Mouse (Mus musculus): ENCODE measurements around the gene Olfr90. TPM values are rescaled to one million over a fixed set of nuclear protein-coding genes. Genes with fewer than 3 reads are reported as not detected.

The Olfr90 gene
- polyA plus RNA-seq, 1 experiment from 2014 or later: 0.05 TPM

DNA sequence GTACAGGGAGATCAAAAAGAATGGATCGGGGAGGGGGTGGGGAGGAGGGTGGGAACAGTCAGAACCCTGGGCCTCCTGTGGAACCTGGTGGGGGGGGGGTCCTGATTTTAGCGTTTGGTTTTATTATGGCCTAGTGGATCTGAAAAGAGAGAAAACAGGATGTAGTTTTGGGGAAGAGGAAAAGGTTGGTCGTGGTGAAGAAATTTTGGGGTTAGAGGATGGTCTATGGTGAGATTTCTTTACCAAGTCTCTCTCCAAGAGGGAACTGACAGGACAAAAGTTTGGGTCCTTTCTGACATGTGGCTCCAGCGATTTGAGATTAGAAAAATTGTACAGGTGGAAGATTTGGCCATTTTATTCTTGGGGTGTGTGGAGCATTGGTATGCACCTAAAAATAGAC, 36.6 kb downstream of the Olfr90 start:
- ATAC-seq (replicated peaks; ENCODE audit: low FRiP score): no peak
- Histone ChIP-seq H3K4me1 (peaks cover 30% of the 10 kb centered on the region), H3K4me2 (0 out of 2 replicates have a peak overlapping the region, but pooled peaks have one; percentile 96), H3K27ac (no peak overlapping the region), H3K27me3 (peaks cover 5% of the 10 kb centered on the region), H3K9ac (no peak overlapping the region), H3K9me3 (replicated peaks) (no peaks in the 10 kb centered on the region), H3K36me3 (peaks cover 31% of the 10 kb centered on the region), H3K4me3 (replicated peaks) (no peak overlapping the region)
- 49% methylated on average over 4 of the region's 4 CpGs for WGBS

DNA sequence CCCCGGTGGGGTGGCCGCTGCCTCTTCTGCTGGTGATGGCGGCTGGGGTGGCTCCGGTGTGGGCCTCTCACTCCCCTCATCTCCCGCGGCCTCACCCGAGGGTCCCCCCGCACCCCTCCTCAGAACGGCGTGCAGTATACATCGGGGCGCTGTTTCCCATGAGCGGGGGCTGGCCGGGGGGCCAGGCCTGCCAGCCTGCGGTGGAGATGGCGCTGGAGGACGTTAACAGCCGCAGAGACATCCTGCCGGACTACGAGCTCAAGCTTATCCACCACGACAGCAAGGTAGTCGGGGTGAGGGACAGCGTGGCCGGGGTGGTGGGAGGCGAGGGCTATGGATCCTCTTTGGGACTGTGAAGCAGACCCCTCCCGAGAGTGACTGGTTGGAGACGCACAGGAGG, 37.4 kb downstream of the Olfr90 start:
- Histone ChIP-seq H3K9ac (peak overlapping the region; percentile 67), H3K4me2 (peak overlapping the region; percentile 96), H3K36me3 (peaks cover 22% of the 10 kb centered on the region), H3K27me3 (peaks cover 5% of the 10 kb centered on the region), H3K9me3 (replicated peaks) (no peaks in the 10 kb centered on the region), H3K4me3 (replicated peaks) (peak overlapping the region; percentile 61), H3K27ac (no peak overlapping the region), H3K4me1 (peaks cover 33% of the 10 kb centered on the region)
- WGBS: 8% methylated on average over 27 of the region's 27 CpGs
- peak; percentile 3; the same call in 1 of the 2 replicates for ATAC-seq (replicated peaks; ENCODE audit: low FRiP score)

DNA sequence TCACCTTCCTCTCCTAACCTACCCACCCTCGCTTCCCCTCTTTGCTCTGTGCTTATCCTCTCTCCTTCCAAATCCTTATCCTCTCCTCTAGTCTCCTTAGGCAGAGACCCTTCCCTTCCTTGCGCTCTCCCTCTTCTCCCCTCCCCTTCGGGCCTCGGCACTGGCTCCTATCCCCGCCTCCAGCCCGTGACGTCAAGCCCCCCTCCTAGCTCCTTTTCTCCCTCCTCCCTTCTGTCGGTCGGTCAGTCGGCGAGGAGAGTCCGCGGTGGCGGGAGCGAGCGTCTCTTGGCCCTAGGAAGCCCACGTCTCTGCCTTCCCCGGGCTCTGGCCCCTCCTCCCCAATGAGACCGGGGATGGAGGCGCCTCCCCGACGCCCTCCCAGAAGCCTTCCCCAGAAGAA, 37.9 kb downstream of the Olfr90 start:
- H3K27me3 ChIP-seq: peaks cover 5% of the 10 kb centered on the region
- H3K9me3 ChIP-seq (replicated peaks): no peaks in the 10 kb centered on the region
- peak overlapping the region; percentile 96 for H3K4me2 ChIP-seq
- under 1% methylated on average over 20 of the region's 22 CpGs for WGBS
- peak overlapping the region; percentile 67 for H3K9ac ChIP-seq
- peaks cover 17% of the 10 kb centered on the region for H3K36me3 ChIP-seq
- peak overlapping the region; percentile 60 for H3K27ac ChIP-seq
- H3K4me3 ChIP-seq (replicated peaks): peak overlapping the region; percentile 61
- H3K4me1 ChIP-seq: peaks cover 35% of the 10 kb centered on the region
- peak; percentile 34 for ATAC-seq (replicated peaks; ENCODE audit: low FRiP score)

DNA sequence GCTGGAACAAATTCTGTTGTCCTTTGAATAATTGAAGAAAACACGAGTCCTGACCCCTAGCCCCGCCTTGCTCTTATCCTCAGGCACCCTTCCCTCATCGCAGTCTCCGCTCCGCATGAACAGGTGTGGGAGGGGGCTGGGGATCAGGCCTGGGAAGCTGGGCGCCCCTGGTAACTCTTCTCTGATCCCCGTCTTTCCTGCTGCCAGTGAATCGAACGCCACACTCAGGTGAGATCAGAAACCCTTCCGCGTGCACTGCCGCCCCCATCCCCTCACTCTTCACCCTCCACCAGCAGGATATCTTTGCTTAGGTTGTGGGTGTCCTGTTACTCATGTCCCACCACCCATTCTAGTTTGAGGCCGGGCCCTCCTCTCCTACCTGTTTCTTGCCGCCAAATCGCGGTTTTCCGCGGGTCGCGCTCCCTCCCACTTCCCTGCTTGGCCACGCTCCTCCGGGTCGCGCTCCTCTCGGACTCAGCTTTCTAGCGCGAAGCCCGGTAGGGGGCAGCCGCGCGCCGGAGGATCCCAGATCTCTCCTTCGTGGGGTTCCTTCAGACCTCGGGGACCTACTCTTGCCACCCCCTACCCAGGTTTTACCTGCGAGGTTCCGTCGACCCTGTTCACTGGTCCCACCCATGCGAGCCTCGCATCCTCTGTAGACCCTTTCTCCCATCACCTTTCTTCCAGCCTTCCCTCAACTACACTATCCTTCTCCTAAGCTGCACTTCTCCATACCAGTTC, 38.6 kb downstream of the Olfr90 start:
- Histone ChIP-seq H3K27ac (peak overlapping the region; percentile 60), H3K9me3 (replicated peaks) (no peaks in the 10 kb centered on the region), H3K4me3 (replicated peaks) (peak overlapping the region; percentile 61), H3K36me3 (peaks cover 11% of the 10 kb centered on the region), H3K9ac (peak overlapping the region; percentile 67; the same call in 1 of the 2 replicates), H3K4me2 (peak overlapping the region; percentile 96), H3K27me3 (peaks cover 5% of the 10 kb centered on the region), H3K4me1 (peaks cover 40% of the 10 kb centered on the region)
- ATAC-seq (replicated peaks; ENCODE audit: low FRiP score): peak; percentile 13
- 3% methylated on average over 39 of the region's 39 CpGs for WGBS

DNA sequence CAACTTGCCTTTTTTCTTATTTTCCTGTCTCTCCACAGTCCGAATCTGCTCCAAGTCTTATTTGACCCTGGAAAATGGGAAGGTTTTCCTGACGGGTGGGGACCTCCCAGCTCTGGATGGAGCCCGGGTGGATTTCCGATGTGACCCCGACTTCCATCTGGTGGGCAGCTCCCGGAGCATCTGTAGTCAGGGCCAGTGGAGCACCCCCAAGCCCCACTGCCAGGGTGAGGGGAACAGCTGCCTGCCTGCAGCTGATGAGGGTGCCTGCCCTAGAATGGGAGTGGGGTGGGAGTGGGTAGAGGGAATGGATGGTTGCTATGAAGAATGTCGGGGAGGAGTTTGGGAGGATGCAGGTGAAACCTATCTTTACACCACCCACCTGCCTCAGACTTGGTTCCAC, 39.9 kb downstream of the Olfr90 start:
- no peak overlapping the region for H3K9ac ChIP-seq
- no peaks in the 10 kb centered on the region for H3K9me3 ChIP-seq (replicated peaks)
- H3K4me1 ChIP-seq: peaks cover 40% of the 10 kb centered on the region
- WGBS: 68% methylated on average over 7 of the region's 7 CpGs
- no peak for ATAC-seq (replicated peaks; ENCODE audit: low FRiP score)
- H3K4me3 ChIP-seq (replicated peaks): no peak overlapping the region
- peaks cover 5% of the 10 kb centered on the region for H3K27me3 ChIP-seq
- H3K36me3 ChIP-seq: no peaks in the 10 kb centered on the region
- no peak overlapping the region for H3K4me2 ChIP-seq
- H3K27ac ChIP-seq: no peak overlapping the region

DNA sequence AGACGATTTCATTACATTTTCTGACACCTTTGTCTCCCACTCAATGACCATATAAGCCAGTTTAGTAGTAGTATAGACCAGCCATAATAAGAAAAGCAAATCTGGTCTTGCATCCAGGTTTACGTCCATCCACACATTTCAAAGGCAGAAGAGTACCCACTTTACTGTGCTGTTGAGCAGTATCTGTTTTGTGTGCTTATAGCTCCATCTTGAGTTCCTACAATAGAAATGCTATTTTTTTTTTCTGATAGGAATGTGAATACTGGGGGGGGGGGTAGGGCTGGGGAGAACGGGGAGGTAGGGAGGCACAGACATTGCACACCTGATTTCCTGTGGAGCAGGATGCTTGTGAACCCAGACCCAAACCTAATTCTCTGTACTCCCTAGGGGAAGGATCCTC, 40.3 kb downstream of the Olfr90 start:
- no peak overlapping the region for H3K27ac ChIP-seq
- no peak for ATAC-seq (replicated peaks; ENCODE audit: low FRiP score)
- H3K4me1 ChIP-seq: peaks cover 40% of the 10 kb centered on the region
- WGBS: 40% methylated on average over 3 of the region's 3 CpGs
- no peak overlapping the region for H3K4me3 ChIP-seq (replicated peaks)
- no peaks in the 10 kb centered on the region for H3K9me3 ChIP-seq (replicated peaks)
- H3K36me3 ChIP-seq: no peaks in the 10 kb centered on the region
- H3K4me2 ChIP-seq: no peak overlapping the region
- H3K9ac ChIP-seq: no peak overlapping the region
- peaks cover 5% of the 10 kb centered on the region for H3K27me3 ChIP-seq

DNA sequence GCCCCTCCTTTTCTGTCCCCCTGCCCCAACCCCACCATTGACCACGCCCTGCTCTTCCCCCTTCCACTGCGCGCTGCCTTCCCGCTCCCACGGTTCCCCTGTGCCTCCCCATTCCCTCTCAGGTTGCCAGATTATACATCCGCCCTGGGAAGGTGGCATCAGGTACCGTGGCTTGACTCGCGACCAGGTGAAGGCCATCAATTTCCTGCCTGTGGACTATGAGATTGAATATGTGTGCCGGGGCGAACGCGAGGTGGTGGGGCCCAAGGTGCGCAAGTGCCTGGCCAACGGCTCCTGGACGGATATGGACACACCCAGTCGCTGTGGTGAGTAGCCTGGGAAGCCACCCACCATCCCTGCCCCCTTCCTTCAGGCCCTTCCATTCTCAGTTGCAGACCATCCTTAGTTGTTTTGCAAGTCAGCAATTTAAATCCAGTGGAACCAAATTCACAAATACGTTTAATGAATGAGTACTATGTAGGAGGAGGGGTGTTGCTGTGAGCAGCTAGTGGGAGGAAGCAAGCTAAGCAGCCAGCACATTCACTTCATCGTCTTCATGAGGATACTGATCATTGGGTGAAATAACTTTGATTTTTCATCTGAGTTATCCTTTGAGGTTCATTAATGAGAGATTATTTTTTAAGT, 40.8 kb downstream of the Olfr90 start:
- no peak overlapping the region for H3K27ac ChIP-seq
- H3K36me3 ChIP-seq: no peaks in the 10 kb centered on the region
- WGBS: 16% methylated on average over 19 of the region's 19 CpGs
- no peaks in the 10 kb centered on the region for H3K9me3 ChIP-seq (replicated peaks)
- peak overlapping the region; percentile 86 for H3K4me3 ChIP-seq (replicated peaks)
- H3K4me2 ChIP-seq: peak overlapping the region; percentile 97
- ATAC-seq (replicated peaks; ENCODE audit: low FRiP score): no peak
- H3K4me1 ChIP-seq: peaks cover 40% of the 10 kb centered on the region
- H3K27me3 ChIP-seq: peaks cover 5% of the 10 kb centered on the region
- H3K9ac ChIP-seq: no peak overlapping the region; the same call in 1 of the 2 replicates

DNA sequence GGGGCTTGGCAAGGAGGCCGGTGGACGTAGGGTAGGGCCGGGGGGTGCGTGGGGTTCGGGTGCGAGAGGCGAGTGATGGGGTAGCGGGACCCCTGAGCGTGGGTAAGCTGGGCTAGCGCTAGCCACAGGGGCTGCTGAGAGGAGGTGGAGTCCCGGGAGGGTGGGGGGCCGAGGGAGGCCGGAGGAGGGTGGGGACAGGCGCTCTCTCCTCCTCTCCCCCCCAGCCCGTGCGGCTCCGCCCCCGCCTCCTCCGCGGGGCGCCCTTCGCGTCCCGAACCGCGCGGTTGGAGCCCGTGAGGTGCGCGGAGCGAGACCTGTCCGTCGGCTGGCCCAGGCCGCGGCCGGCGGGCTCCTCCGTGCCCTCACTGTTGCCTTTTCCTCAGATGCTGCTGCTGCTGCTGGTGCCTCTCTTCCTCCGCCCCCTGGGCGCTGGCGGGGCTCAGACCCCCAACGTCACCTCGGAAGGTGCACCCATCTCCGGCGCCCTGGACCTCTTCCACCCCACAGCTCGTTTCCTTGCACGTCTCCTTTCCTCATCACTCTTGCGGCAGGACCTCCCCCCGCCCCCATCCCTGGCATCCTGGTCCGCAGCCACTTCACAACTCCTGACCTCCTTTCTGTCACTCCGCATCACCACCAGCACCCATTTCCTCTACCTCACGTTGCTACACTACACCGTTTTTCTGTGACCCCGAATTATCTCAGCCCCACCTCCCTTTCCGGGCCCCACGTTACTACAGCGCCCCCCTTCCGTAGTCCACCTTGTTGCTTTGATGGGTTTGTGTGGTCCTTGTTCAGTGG, 41.8 kb downstream of the Olfr90 start:
- no peaks in the 10 kb centered on the region for H3K9me3 ChIP-seq (replicated peaks)
- peaks cover 5% of the 10 kb centered on the region for H3K27me3 ChIP-seq
- H3K4me3 ChIP-seq (replicated peaks): peak overlapping the region; percentile 86
- H3K9ac ChIP-seq: peak overlapping the region; percentile 89
- under 1% methylated on average over 44 of the region's 58 CpGs for WGBS
- peak; percentile 75 for ATAC-seq (replicated peaks; ENCODE audit: low FRiP score)
- H3K27ac ChIP-seq: peak overlapping the region; percentile 85
- H3K36me3 ChIP-seq: no peaks in the 10 kb centered on the region
- H3K4me2 ChIP-seq: peak overlapping the region; percentile 97
- H3K4me1 ChIP-seq: peaks cover 40% of the 10 kb centered on the region

DNA sequence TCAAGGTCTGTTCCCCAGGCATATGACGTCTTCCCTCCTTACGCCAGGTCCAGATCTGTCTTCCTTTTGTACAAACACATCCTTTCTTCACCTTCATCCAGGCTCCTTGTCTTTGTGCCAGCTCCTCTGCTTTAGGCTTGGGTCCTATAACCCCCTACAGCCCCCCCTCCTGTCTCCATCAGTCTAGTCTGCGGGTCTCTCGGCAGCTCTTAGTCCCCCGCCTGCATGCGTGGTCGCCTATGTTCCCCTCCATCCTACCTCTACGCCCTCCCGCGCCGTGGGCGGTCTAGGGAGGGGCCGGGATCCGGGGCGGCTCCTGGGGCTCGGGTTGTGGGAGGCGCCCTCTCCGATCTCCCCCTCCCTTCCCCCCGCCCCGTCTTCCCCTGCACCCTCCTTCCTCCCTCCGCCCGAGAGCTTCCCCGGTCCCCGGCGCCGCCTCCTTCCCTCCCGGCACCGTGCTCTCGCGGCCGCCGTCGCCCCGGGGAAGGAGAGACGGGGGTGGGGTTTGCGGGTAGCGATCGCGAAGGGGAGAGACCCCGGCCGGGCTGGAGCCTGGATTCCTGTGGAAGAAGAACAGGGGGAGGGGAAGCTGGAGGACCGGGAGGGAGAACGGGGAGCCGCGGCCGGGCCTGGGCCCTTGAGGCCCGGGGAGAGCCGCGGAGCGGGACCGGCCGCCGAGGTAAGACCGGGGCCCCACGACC, 42.5 kb downstream of the Olfr90 start, which contains the start of gene Gabbr1:
Gabbr1 (plus strand) TSS at position 356 of the 701 bp plus-strand sequence.
- H3K4me3 ChIP-seq (replicated peaks): peak within 1 kb of the TSS; percentile 86
- H3K27me3 ChIP-seq: peaks cover 5% of the 10 kb centered on the region
- peaks cover 35% of the 10 kb centered on the region for H3K4me1 ChIP-seq
- H3K4me2 ChIP-seq: peak within 1 kb of the TSS; percentile 97
- peak within 1 kb of the TSS; percentile 85 for H3K27ac ChIP-seq
- peak within 1 kb of the TSS; percentile 89 for H3K9ac ChIP-seq
- ATAC-seq (replicated peaks; ENCODE audit: low FRiP score): peak; percentile 88
- H3K9me3 ChIP-seq (replicated peaks): no peaks in the 10 kb centered on the region
- H3K36me3 ChIP-seq: no peaks in the 10 kb centered on the region
- WGBS: under 1% methylated on average over 48 of the region's 55 CpGs

DNA sequence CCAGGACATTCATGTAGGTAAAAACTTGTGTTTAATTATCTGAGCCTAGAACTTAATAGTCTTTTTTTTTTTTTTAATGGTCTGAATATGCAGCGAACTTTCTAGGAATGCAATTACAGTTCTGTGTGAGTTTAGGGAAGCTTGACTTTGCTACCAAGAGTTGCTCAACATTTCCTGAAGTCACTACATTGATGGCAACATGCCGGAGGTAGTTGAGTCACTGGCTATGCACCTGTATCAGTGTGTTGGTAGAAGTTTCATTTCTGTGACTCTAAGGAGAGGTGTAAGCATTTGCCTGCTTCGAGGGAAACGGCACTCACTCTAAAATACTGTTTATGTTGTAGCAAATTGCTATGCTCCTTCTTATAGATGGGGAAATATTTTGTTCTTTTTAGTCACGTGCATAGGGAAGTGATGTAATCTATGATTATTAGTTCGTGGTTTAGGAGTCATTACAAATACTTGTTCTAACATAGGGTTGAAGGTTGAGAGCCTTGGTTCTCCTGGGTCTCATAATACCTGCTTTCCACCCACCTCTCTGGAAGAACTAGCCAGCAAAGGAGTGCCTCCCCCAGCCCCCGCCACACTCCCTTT, 43.6 kb downstream of the Olfr90 start:
- Histone ChIP-seq H3K27me3 (peaks cover 5% of the 10 kb centered on the region), H3K4me2 (peak overlapping the region; percentile 97), H3K36me3 (no peaks in the 10 kb centered on the region), H3K4me1 (peaks cover 28% of the 10 kb centered on the region), H3K9me3 (replicated peaks) (no peaks in the 10 kb centered on the region), H3K27ac (no peak overlapping the region), H3K4me3 (replicated peaks) (peak overlapping the region; percentile 86), H3K9ac (peak overlapping the region; percentile 89; the same call in 1 of the 2 replicates)
- ATAC-seq (replicated peaks; ENCODE audit: low FRiP score): no peak
- 73% methylated on average over 7 of the region's 7 CpGs for WGBS

All from kidney, embryonic 15.5 days (tissue).